Mouse (Mus musculus): ENCODE results near the gene Pdzrn3.

DNA sequence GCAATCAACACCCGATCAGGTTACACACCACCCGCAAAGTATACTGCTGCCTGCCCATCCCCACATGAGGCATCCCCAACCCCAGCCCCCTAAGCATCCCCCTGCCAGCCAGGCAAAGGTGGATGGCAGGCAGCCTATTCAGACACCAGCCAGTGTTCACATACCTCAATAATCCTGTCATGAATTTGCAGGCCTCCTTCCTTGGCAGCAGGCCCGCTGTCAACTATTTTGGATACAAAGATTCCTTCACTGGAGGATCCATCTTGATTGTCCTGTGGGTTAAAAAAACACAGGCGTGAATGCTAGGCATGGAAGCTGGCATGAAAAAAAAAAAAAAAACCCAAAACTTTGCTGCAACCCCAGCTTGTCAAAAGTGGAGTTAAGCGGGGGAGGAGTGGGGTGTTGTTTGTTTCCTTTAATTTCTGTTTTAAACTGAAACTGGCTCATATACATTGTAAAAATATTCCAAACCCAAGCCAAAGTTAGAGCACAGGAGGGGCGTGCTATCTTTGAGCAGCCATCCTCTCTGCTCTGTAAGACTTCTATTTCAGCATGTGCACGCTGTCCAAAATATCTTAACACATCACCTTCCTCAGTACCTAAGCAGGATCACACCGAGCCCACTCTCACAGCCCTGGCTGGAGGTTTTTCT is 23.3 kb downstream of the Pdzrn3 start:
- no peak for TF ChIP-seq CHD1 (IDR thresholded peaks at IDR 0.05; ENCODE audit: low read depth, low read length)
- TF ChIP-seq ZNF384 (IDR thresholded peaks at IDR 0.05; ENCODE audit: low read depth, low read length) = no peak
- TF ChIP-seq CTCF (IDR thresholded peaks at IDR 0.05 in 2 of 3, conservative IDR thresholded peaks at IDR 0.05 in 1 of 3; ENCODE audit: control insufficient read depth in 1 of 3, insufficient read depth in 1 of 3, low read depth in 2 of 3, low read length in 3 of 3, poor library complexity in 1 of 3, severe bottlenecking in 1 of 3) = no peak
- no peak for TF ChIP-seq RCOR1 (IDR thresholded peaks at IDR 0.05; ENCODE audit: low read depth, low read length)
